Mouse (Mus musculus) liver, embryonic 15.5 days (tissue): ENCODE results near the gene Qser1. TPM values are rescaled to one million over a fixed set of nuclear protein-coding genes. Genes with fewer than 3 reads are reported as not detected.

Source experiments
- ATAC-seq: fragments of 200-750 bp; cut with Nextera tagmentation; 2 replicates; pipeline ENCODE4 v1.8.0; 2017; ENCODE audit warnings: moderate number of reproducible peaks, mild to moderate bottlenecking, moderate library complexity; ENCODE audit not compliant: insufficient read depth
- H3K27ac ChIP-seq: fragments of 300-500 bp; sonication (generic); replicated peaks from 2 replicates; pipeline ENCODE4 v1.5.1; 2015; ENCODE audit warnings: mild to moderate bottlenecking, inconsistent platforms
- H3K27me3 ChIP-seq: fragments of 300-500 bp; sonication (generic); 2 replicates; pipeline ENCODE4 v1.6.1; 2015; ENCODE audit warnings: mild to moderate bottlenecking, inconsistent platforms
- H3K36me3 ChIP-seq: fragments of 300-500 bp; sonication (generic); replicated peaks from 2 replicates; pipeline ENCODE4 v1.6.1; 2015; ENCODE audit warnings: moderate library complexity, mild to moderate bottlenecking, inconsistent platforms
- H3K4me1 ChIP-seq: fragments of 300-500 bp; sonication (generic); replicated peaks from 2 replicates; pipeline ENCODE4 v1.6.1; 2015; ENCODE audit warnings: inconsistent platforms
- H3K4me2 ChIP-seq: fragments of 300-500 bp; sonication (generic); 2 replicates; pipeline ENCODE4 v1.6.1; 2015; ENCODE audit warnings: moderate library complexity, mild to moderate bottlenecking, inconsistent platforms
- H3K4me3 ChIP-seq: fragments of 300-500 bp; sonication (generic); replicated peaks from 2 replicates; pipeline ENCODE4 v1.5.1; 2015; ENCODE audit warnings: mild to moderate bottlenecking, inconsistent platforms
- H3K9ac ChIP-seq: fragments of 300-500 bp; sonication (generic); 2 replicates; pipeline ENCODE4 v1.6.1; 2015; ENCODE audit warnings: moderate library complexity, mild to moderate bottlenecking, inconsistent platforms
- H3K9me3 ChIP-seq: fragments of 300-500 bp; sonication (generic); replicated peaks from 2 replicates; pipeline ENCODE4 v1.6.1; 2016; ENCODE audit warnings: inconsistent platforms
- whole genome bisulfite sequencing: fragments of 180-500 bp; shearing (Covaris S2); methylation state at CpG from one replicate; pipeline ENCODE4 v1.1.7; 2015; ENCODE audit warnings: mixed read lengths; ENCODE audit not compliant: insufficient replicate concordance; 5-methylcytosine and 5-hydroxymethylcytosine counted together
- polyA plus RNA-seq: library from polyadenylated mRNA; unstranded; fragments of >200 nt; fragmentation: Nextera tagmentation; extraction: Ambion mirVana; gene quantifications from 2 replicates; pipeline ENCODE4 v1.2.1, GENCODE M21; 2015

The Qser1 gene
- polyA plus RNA-seq, 1 experiment from 2014 or later: 1.6 TPM

GRCm38 (mm10) chr2:104710670-104711370, 105.7 kb downstream of the Qser1 start:
- Histone ChIP-seq H3K9ac (no peak overlapping the region), H3K27me3 (peaks cover 46% of the 10 kb centered on the region), H3K36me3 (no peaks in the 10 kb centered on the region), H3K4me3 (peak overlapping the region; percentile 66; the same call in 1 of the 2 replicates), H3K27ac (no peak overlapping the region), H3K9me3 (no peaks in the 10 kb centered on the region), H3K4me1 (0 out of 2 replicates have a peak, but pooled peaks cover 6% of the 10 kb centered on the region), H3K4me2 (peak overlapping the region; percentile 74)
- ATAC-seq: no peak
- 15% methylated on average over 6 of the region's 6 CpGs for WGBS

GRCm38 (mm10) chr2:104709786-104710337, 106.7 kb downstream of the Qser1 start:
- Histone ChIP-seq H3K4me1 (0 out of 2 replicates have a peak, but pooled peaks cover 6% of the 10 kb centered on the region), H3K27ac (no peak overlapping the region), H3K9ac (no peak overlapping the region), H3K9me3 (no peaks in the 10 kb centered on the region), H3K36me3 (no peaks in the 10 kb centered on the region), H3K4me3 (no peak overlapping the region), H3K27me3 (peaks cover 46% of the 10 kb centered on the region), H3K4me2 (no peak overlapping the region)
- no peak for ATAC-seq
- 44% methylated on average over 6 of the region's 6 CpGs for WGBS

Other genes starting within 250 kb of the Qser1 start
- gene Cstf3, start 226.2 kb downstream of the Qser1 start, polyA plus RNA-seq: 22.7 and 24.9 TPM in 2 replicates
- 4.9 and 5.1 TPM in 2 replicates for gene Tcp11l1, start 104.6 kb downstream of the Qser1 start, polyA plus RNA-seq
- gene Pin1rt1, start 100.4 kb downstream of the Qser1 start, polyA plus RNA-seq: not detected in 2 replicates
- gene Depdc7, start 73.9 kb downstream of the Qser1 start, polyA plus RNA-seq: 12.7 and 13.0 TPM in 2 replicates
- gene Prrg4, start 33.1 kb upstream of the Qser1 start, polyA plus RNA-seq: 0.36 and 0.38 TPM in 2 replicates
- gene Ccdc73, start 51.0 kb upstream of the Qser1 start, polyA plus RNA-seq: 1.6 and 1.7 TPM in 2 replicates
- gene Eif3m, start 200.3 kb upstream of the Qser1 start, polyA plus RNA-seq: 123 and 131 TPM in 2 replicates